Mouse (Mus musculus) kidney, adult 2 months (tissue): ENCODE measurements around the gene Gm9936.

Experiments
- CTCF ChIP-seq: fragments of 200-500 bp; conservative IDR thresholded peaks from 2 replicates; pipeline ENCODE4 v1.5.1; 2011; ENCODE audit warnings: low read depth, mild to moderate bottlenecking, control low read depth, low read length, moderate library complexity, mixed read lengths; ENCODE audit not compliant: insufficient read depth, insufficient read length
- POLR2A ChIP-seq: fragments of 200-500 bp; IDR thresholded peaks from one replicate; pipeline ENCODE4 v1.6.1; 2011; ENCODE audit warnings: low read depth, low read length, control low read depth

DNA sequence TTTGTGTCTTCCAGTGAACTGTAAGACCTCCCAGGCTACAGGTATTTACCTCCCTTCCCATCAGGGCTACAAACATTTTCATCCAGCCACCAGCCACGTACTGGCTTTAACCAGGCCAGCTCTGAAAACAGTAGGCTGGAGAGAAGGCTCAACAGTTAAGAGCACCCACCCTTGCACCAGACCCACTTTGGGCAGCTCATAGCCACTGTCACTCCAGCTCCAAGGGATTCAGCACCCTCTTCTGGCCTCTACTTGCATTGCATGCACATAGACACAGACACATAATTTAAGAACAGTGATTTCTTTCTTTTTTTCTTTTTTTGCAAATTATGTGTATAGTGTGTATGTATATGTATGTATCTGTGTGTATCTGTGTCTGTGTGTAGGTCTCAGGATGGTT, 43.9 kb upstream of the Gm9936 start:
- TF ChIP-seq CTCF = peak; percentile 80
- no peak for TF ChIP-seq POLR2A
